Mouse (Mus musculus): ENCODE data around the gene Nfix.
A peak's percentile ranks its signal among the peaks of the same experiment; 100 is the strongest.

The Nfix gene

GRCm38 (mm10) chr8:84780225-84780555 is 20.0 kb downstream of the Nfix start:
- no peak for DNase-seq

GRCm38 (mm10) chr8:84779519-84780224 is 20.5 kb downstream of the Nfix start:
- no peak for DNase-seq

- no peak for DNase-seq
Observed at GRCm38 (mm10) chr8:84778638-84779380, 21.3 kb downstream of the Nfix start.

DNA sequence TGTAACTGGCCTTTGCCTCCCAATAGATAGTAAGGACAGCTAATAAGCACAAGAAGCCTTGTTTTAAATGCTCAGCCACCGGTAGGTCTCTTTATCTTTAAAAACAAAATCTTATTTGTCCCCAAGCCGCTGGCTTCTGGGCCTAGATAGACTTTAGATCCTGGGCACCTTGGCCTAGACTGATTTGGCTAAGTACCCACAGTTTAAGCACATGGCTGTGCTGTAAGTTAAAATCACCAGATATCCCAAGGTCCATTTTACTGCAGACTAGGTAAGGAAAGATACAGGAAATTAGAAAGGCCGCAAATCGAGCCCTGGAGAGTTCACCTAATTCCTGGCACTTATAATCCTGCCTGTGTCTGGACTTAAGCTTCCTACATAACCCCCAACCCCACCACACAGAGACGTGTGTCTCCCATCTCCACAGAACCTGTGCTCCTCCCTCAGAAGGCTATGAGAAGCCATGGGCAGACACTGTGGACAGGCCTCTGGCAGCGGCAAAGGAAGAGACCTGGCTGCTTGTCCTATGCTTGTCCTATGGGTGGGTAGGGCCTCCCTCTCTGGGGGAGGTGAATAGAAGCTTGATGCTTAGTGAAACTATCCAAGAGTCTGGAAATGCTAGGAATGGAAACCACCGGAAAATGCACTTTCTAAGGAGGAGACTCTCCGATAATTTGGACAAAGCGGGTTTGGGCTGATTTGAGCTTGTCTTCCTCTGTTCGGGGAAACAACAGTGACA is 22.1 kb downstream of the Nfix start:
- no peak for DNase-seq

DNA sequence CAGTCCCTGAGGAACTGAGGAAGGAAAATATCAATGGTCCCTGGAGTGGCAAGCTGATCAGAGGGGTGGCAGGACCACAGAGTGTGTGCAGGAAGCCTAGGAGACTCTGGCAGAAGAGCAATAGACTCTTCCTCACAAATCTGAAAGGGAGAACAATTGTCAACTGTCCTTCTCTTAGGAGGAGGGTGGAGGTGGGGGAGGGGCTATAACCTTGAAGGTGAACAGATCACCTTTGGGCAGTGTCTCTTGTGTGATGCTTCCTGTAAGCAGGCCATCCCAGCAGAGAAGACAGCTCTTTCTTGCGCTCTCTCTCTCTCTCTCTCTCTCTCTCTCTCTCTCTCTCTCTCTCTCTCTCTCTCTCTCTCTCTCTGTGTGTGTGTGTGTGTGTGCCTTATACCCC is 23.6 kb downstream of the Nfix start:
- no peak for DNase-seq

GRCm38 (mm10) chr8:84775621-84776113 is 24.5 kb downstream of the Nfix start:
- no peak for DNase-seq

DNA sequence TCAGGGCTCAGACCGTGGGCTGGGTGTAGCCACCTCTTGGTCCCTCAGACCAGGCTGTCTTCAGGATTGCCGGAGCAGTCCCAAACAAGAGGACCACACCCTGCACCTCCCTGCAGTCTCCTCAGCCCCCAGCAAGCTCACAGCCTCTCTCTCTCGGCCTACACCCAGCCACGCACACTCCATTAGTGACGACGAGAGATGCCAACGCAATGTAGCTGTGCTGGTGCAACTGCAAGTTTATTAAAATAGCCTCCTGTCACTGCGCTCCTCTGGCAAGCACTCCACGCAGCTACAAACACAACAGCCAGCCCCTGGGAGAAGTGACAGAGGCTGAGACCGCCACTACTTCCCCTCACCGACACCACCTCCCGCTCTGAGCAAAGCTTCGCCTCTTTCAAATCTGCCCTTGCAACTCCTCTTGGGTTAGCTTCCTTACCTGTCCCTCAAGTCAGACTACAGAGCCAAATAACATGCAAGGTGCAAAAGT is 25.0 kb downstream of the Nfix start:
- DNase-seq, result peak in 1 of 2 experiments; percentile 42

GRCm38 (mm10) chr8:84774473-84774911 is 25.7 kb downstream of the Nfix start:
- peak; percentile 66 to 78 for DNase-seq

DNA sequence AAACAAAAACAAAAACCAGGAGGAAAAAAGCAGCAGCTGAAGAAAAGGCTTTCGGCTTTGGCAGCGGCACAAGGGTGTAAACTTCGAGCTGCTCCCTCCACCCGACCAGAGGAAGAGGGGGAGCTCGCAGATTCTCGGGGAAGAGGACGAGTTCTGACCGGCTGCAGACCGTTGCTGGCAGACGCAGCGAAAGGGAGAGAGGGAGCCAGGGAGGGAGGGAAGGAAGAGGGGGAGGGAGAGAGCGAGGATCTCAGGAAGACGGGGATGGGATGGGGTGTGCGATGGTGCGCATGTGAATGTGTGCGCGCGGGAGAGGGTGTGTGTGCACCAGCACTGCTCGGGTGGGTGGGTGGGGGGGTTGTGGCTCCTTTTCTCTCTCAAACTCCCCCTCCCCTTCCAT is 26.3 kb downstream of the Nfix start:
- peak; percentile 80 to 88 for DNase-seq

DNA sequence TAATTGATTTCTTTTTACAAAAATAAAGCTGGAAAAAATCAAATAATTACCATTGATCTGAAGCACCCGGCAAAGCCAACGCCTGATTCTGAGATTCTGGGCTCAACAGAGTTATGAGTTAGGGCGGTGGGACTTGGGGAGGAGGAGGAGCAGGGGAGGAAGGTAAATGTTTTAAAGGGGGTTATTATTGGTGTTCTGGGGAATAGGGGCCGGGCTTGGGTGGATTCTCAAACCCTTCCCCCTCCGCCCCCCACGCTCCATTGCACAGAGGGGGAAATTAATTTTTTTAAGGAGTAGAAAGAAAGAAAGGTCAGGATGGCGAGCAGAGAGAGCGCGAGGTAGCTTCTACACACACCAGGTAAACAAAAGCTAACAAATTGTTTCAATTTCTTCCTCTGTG is 26.8 kb downstream of the Nfix start:
- peak in 1 of 2 experiments; percentile 55 for DNase-seq

DNA sequence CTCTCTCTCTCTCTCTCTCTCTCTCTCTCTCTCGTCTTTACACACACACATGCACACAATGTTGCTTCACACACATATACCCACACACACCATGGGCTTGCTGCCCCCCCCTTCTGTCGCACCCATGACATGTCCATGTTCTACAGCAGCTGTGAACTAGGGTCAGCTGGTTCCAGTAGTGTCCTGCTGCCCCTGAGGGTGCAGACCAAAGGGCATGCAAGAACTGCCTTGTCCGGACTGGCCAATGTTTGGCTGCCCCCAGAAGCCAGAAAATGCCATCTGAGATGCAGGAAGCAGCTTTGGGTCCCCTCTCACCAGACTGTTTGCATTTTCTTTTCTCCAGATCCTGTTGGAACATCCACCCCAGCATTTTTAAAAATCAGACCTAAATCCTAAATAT is 27.5 kb downstream of the Nfix start:
- DNase-seq, result no peak

DNA sequence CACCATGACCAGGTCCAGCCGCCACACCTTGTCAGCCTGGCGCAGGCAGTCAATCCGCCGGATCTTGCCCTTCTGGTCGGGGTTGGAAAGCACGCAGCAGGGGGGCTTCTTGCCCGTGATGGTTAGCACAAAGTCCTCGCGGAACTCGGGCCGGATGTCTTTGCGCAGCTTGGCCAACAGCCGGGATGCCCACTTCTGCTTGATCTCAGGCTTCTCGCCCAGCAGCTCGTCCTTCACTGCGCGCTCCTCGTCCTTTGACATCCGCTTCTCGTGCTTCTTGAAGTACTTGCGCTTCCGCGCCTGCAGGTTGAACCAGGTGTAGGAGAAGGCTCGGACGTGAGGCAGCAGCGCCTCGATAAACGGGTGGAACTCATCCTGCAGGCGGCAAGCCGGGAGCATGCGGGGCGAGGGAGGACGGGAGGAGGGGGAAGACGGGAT is 28.2 kb downstream of the Nfix start:
- DNase-seq, result peak in 1 of 2 experiments; percentile 55

GRCm38 (mm10) chr8:84771000-84771687 is 29.0 kb downstream of the Nfix start:
- no peak for DNase-seq

GRCm38 (mm10) chr8:84770100-84770953 is 29.8 kb downstream of the Nfix start:
- DNase-seq, result no peak

GRCm38 (mm10) chr8:84769324-84769723 is 30.8 kb downstream of the Nfix start:
- no peak for DNase-seq

DNA sequence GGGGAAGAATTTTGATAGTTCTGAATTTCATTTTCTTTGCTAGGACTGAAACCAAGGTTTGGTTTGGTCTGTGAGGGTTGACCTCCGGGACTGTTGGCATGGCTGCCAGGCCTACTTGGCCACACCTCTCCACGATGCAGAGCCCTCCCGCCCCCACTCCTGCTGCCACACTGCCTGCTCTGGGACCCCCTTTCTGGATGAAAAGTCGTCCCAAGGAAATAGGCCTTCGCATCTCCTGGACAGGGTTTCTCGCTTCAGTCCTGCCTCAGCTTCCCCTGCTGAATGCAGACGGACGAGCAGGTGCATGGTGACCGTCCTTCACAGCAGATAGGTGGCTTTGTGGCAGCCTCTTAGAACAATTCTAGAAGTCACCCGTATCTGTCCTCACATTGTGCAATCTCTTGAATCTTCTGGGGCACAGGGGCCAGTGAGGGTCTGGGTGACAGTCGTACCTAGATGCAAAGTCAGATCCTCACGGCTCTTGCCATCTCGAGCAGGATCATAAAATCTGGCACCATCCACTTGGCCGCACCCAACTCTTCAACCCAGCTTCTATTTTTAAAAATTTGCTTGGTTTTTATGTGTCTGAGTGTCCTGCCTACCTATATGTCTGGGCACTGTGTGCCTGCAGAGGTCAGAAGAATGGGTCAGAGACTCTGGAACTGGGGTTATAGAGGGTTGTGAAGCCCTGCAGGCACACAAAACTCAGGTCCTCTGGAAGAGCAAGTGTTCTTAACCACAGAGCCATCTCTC is 31.6 kb downstream of the Nfix start:
- no peak for DNase-seq

GRCm38 (mm10) chr8:84767221-84767620 is 32.9 kb downstream of the Nfix start:
- no peak for DNase-seq

GRCm38 (mm10) chr8:84766422-84766821 is 33.7 kb downstream of the Nfix start:
- DNase-seq, result no peak

- DNase-seq, result no peak
Observed at GRCm38 (mm10) chr8:84765629-84766028, 34.5 kb downstream of the Nfix start.

- DNase-seq, result no peak
Observed at GRCm38 (mm10) chr8:84764870-84765495, 35.2 kb downstream of the Nfix start.

All from kidney, postnatal 4 days (tissue).